Mouse (Mus musculus) cerebellum, adult 2 months (tissue): ENCODE results near the gene Ccdc141.

Experiments
- CTCF ChIP-seq: fragments of 200-500 bp; IDR thresholded peaks from 2 replicates; pipeline ENCODE4 v1.5.1; 2011; ENCODE audit warnings: low read depth, mild to moderate bottlenecking, control low read depth, low read length, moderate library complexity, borderline replicate concordance; ENCODE audit not compliant: insufficient read depth
- POLR2A ChIP-seq: fragments of 200-500 bp; IDR thresholded peaks from 2 replicates; pipeline ENCODE4 v1.6.1; 2011; ENCODE audit warnings: low read length, control low read depth, borderline replicate concordance; ENCODE audit not compliant: insufficient read depth

DNA sequence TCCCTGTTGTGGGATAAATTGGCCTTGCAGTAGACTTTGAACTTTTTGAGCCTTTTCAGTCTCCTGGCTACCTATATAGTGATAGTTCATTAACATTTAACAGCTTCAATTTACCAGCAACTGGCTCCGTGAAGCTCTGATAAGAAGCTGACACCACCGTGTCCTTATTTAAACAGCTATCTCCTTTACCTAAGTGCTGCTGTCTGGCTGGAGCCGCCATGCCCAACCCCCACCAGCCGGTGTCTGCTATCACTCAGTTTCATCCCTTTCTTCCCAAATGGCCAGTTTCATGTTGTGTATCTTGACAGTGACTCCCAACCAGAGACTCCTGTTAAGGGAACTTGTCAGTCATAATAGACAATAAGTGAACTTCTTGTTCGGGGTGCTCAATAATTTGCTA lies 186.8 kb downstream of the Ccdc141 start:
- TF ChIP-seq CTCF: no peak
- TF ChIP-seq POLR2A: no peak
